Mouse (Mus musculus) midbrain, embryonic 16.5 days (tissue): ENCODE results near the gene Ccdc153. TPM values are rescaled to one million over a fixed set of nuclear protein-coding genes. Genes with fewer than 3 reads are reported as not detected.

Experiments
- ATAC-seq: fragments of 200-750 bp; cut with Nextera tagmentation; 2 replicates; pipeline ENCODE4 v1.8.0; 2017; ENCODE audit warnings: moderate TSS enrichment
- H3K27ac ChIP-seq: fragments of 300-500 bp; sonication (generic); 2 replicates; pipeline ENCODE4 v1.5.1; 2014; ENCODE audit warnings: mild to moderate bottlenecking, low read length, mixed read lengths
- H3K27me3 ChIP-seq: fragments of 300-500 bp; sonication (generic); 2 replicates; pipeline ENCODE4 v1.6.1; 2014; ENCODE audit warnings: low read depth, low read length, mixed read lengths; ENCODE audit not compliant: control insufficient read depth, insufficient read depth
- H3K36me3 ChIP-seq: fragments of 300-500 bp; sonication (generic); 2 replicates; pipeline ENCODE4 v1.6.1; 2014; ENCODE audit warnings: mild to moderate bottlenecking, low read length, moderate library complexity, mixed read lengths; ENCODE audit not compliant: control insufficient read depth, insufficient read depth
- H3K4me1 ChIP-seq: fragments of 300-500 bp; sonication (generic); 2 replicates; pipeline ENCODE4 v1.6.1; 2014; ENCODE audit warnings: mild to moderate bottlenecking, low read length, mixed read lengths; ENCODE audit not compliant: control insufficient read depth, insufficient read depth
- H3K4me2 ChIP-seq: fragments of 300-500 bp; sonication (generic); 2 replicates; pipeline ENCODE4 v1.6.1; 2014; ENCODE audit warnings: mild to moderate bottlenecking, low read length, mixed read lengths
- H3K4me3 ChIP-seq: fragments of 300-500 bp; sonication (generic); 2 replicates; pipeline ENCODE4 v1.5.1; 2014; ENCODE audit warnings: low read depth, mild to moderate bottlenecking, low read length, moderate library complexity, mixed read lengths
- H3K9ac ChIP-seq: fragments of 300-500 bp; sonication (generic); 2 replicates; pipeline ENCODE4 v1.6.1; 2014; ENCODE audit warnings: low read depth, low read length, mixed read lengths
- H3K9me3 ChIP-seq: fragments of 300-500 bp; sonication (generic); replicated peaks from 2 replicates; pipeline ENCODE4 v1.6.1; 2014; ENCODE audit warnings: mild to moderate bottlenecking, low read length, mixed read lengths; ENCODE audit not compliant: control insufficient read depth, poor library complexity, severe bottlenecking
- WGBS: fragments of 180-500 bp; shearing (Covaris S2); extraction: QIAGEN DNeasy Blood & Tissue Kit; methylation state at CpG from one replicate; pipeline ENCODE4 v1.1.7; 2014; 5-methylcytosine and 5-hydroxymethylcytosine counted together
- polyA plus RNA-seq: library from polyadenylated mRNA; unstranded; fragments of >200 nt; fragmentation: Nextera tagmentation; extraction: Ambion mirVana; gene quantifications from 2 replicates; pipeline ENCODE4 v1.2.1, GENCODE M21; 2015

Gene Ccdc153
- polyA plus RNA-seq, 1 experiment from 2014 or later, result 1.5 TPM

GRCm38 (mm10) chr9:44234479-44235427, 5.7 kb upstream of the Ccdc153 start:
- peaks cover 29% of the 10 kb centered on the region for H3K4me1 ChIP-seq
- H3K9ac ChIP-seq, result peak overlapping the region; percentile 47
- WGBS, result 28% methylated on average over 19 of the region's 19 CpGs
- no peaks in the 10 kb centered on the region for H3K27me3 ChIP-seq
- no peaks in the 10 kb centered on the region for H3K9me3 ChIP-seq
- peak overlapping the region; percentile 54 for H3K4me2 ChIP-seq
- H3K27ac ChIP-seq, result peak overlapping the region; percentile 70
- peak; percentile 40; the same call in 1 of the 2 replicates for ATAC-seq
- H3K4me3 ChIP-seq, result peak overlapping the region; percentile 88
- H3K36me3 ChIP-seq, result no peaks in the 10 kb centered on the region

DNA sequence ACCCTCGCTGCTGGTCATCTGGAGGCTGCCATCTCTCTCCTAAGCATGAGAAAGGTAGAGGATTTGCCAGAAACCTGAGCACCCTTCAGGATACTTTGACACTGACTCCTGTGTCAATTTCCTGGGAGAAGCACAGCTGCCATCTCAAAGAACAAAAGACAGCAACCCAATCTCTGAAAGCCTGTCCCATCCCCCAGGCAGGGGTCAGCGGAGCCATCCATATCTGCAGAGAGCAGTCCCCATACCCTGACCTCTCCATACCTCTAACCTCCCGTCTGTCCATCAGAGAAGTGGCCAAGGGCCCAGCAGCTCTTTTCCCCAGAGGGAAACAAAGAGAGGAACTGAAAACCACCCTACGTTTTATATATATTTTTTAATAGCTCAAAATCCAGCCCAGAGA, 3.9 kb upstream of the Ccdc153 start:
- Histone ChIP-seq H3K4me3 (no peak overlapping the region), H3K4me1 (peaks cover 17% of the 10 kb centered on the region), H3K36me3 (no peaks in the 10 kb centered on the region), H3K27me3 (no peaks in the 10 kb centered on the region), H3K27ac (no peak overlapping the region), H3K9ac (no peak overlapping the region), H3K4me2 (no peak overlapping the region), H3K9me3 (no peaks in the 10 kb centered on the region)
- ATAC-seq, result no peak
- 60% methylated on average over 4 of the region's 4 CpGs for WGBS

GRCm38 (mm10) chr9:44237128-44237527, 3.3 kb upstream of the Ccdc153 start:
- ATAC-seq, result no peak
- Histone ChIP-seq H3K4me3 (no peak overlapping the region), H3K9me3 (no peaks in the 10 kb centered on the region), H3K27me3 (no peaks in the 10 kb centered on the region), H3K9ac (no peak overlapping the region), H3K4me1 (peaks cover 12% of the 10 kb centered on the region), H3K36me3 (no peaks in the 10 kb centered on the region), H3K4me2 (no peak overlapping the region), H3K27ac (no peak overlapping the region)
- 87% methylated on average over 4 of the region's 4 CpGs for WGBS

GRCm38 (mm10) chr9:44238501-44239190, 1.8 kb upstream of the Ccdc153 start:
- H3K9ac ChIP-seq, result no peak overlapping the region
- peaks cover 4% of the 10 kb centered on the region; the same call in 1 of the 2 replicates for H3K4me1 ChIP-seq
- H3K4me3 ChIP-seq, result no peak overlapping the region
- H3K9me3 ChIP-seq, result no peaks in the 10 kb centered on the region
- H3K36me3 ChIP-seq, result no peaks in the 10 kb centered on the region
- no peak overlapping the region for H3K27ac ChIP-seq
- H3K4me2 ChIP-seq, result no peak overlapping the region
- 80% methylated on average over 17 of the region's 17 CpGs for WGBS
- no peak for ATAC-seq
- H3K27me3 ChIP-seq, result no peaks in the 10 kb centered on the region

GRCm38 (mm10) chr9:44239447-44239846, 1.0 kb upstream of the Ccdc153 start:
- H3K36me3 ChIP-seq, result no peaks in the 10 kb centered on the region

DNA sequence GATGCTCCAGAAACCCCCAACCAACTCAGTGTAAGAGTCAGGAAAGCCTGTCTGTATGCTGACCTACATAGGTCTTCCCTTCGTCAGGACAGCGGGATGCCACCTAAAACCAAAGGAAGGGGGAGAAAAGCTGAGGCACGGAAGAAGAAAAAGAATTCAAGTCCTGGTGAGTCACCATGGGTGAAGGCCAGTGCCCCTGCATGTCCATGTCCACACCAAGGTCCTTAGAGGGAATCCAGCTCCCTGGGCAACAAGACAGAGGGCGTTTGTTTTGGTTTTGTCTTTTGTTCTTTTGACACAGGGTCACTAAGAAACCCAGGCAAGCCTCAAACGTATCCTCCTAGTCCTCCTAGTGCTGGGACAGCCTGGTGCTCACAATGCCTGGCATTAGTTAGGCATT, 435 bp downstream of the Ccdc153 start:
- Histone ChIP-seq H3K9me3 (no peaks in the 10 kb centered on the region), H3K9ac (no peak overlapping the region), H3K27me3 (no peaks in the 10 kb centered on the region), H3K4me2 (no peak overlapping the region), H3K4me3 (no peak overlapping the region), H3K4me1 (no peaks in the 10 kb centered on the region), H3K36me3 (no peaks in the 10 kb centered on the region), H3K27ac (no peak overlapping the region)
- no peak for ATAC-seq
- 42% methylated on average over 5 of the region's 5 CpGs for WGBS

More at GRCm38 (mm10) chr9:44239447-44239846, 1.0 kb upstream of the Ccdc153 start:
- H3K4me3 ChIP-seq, result no peak overlapping the region
- 6% methylated on average over 5 of the region's 5 CpGs for WGBS
- peaks cover 2% of the 10 kb centered on the region; the same call in 1 of the 2 replicates for H3K4me1 ChIP-seq
- H3K27me3 ChIP-seq, result no peaks in the 10 kb centered on the region
- H3K9ac ChIP-seq, result no peak overlapping the region
- no peak overlapping the region for H3K27ac ChIP-seq
- no peak for ATAC-seq
- no peak overlapping the region for H3K4me2 ChIP-seq
- H3K9me3 ChIP-seq, result no peaks in the 10 kb centered on the region

DNA sequence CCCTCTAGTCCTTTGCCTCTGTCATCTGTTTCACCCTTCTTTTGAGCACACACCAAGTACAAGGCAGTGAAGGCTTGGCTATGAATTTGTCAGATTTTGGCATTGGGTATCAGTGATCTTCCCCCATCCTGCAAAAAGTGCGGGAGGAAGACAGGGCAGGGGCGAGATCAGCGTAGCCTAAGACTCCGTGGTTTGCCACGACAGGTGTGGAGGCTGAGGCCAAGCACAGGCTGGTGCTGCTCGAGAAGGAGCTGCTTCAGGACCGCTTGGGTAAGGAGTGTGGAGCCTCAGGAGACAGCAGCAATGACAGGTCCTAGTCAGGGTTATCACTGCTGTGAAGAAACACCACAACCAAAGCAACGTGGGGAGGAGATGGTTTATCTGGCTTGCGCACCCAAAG, 942 bp downstream of the Ccdc153 start:
- ATAC-seq, result no peak
- no peak overlapping the region for H3K9ac ChIP-seq
- no peaks in the 10 kb centered on the region for H3K27me3 ChIP-seq
- H3K9me3 ChIP-seq, result no peaks in the 10 kb centered on the region
- H3K36me3 ChIP-seq, result no peaks in the 10 kb centered on the region
- H3K4me1 ChIP-seq, result no peaks in the 10 kb centered on the region
- no peak overlapping the region for H3K4me2 ChIP-seq
- H3K27ac ChIP-seq, result no peak overlapping the region
- no peak overlapping the region for H3K4me3 ChIP-seq
- 75% methylated on average over 9 of the region's 9 CpGs for WGBS

- no peaks in the 10 kb centered on the region for H3K27me3 ChIP-seq
- H3K4me1 ChIP-seq, result no peaks in the 10 kb centered on the region
- H3K36me3 ChIP-seq, result no peaks in the 10 kb centered on the region
- ATAC-seq, result no peak
- no peak overlapping the region for H3K4me2 ChIP-seq
- 72% methylated on average over 2 of the region's 2 CpGs for WGBS
- H3K9me3 ChIP-seq, result no peaks in the 10 kb centered on the region
- H3K9ac ChIP-seq, result no peak overlapping the region
- H3K27ac ChIP-seq, result no peak overlapping the region
- no peak overlapping the region for H3K4me3 ChIP-seq
Measured at GRCm38 (mm10) chr9:44243621-44244020, 3.1 kb downstream of the Ccdc153 start.

DNA sequence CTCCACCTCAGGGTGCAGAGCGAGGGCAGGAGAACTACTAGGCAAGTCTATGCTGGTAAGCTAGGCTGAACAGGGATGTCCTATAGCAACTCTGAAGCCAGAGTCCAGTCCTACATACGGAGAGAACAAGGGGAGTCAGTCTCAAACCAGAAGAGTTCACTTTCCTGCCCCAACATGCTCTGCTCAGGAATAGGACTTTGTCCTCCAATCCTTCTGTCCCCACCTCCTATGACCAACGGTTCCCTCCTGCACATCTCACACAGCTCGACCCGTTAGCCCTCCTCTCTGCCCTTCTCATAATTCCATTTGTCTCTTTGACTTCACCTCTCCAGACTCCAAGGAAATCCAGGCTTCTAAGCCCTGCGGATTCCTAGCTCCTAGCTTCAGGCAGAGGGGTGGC, 7.4 kb downstream of the Ccdc153 start:
- WGBS, result 86% methylated on average over 6 of the region's 6 CpGs
- Histone ChIP-seq H3K36me3 (no peaks in the 10 kb centered on the region), H3K9me3 (no peaks in the 10 kb centered on the region), H3K27ac (no peak overlapping the region), H3K4me2 (no peak overlapping the region), H3K4me1 (peaks cover 2% of the 10 kb centered on the region; the same call in 1 of the 2 replicates), H3K4me3 (no peak overlapping the region), H3K9ac (no peak overlapping the region), H3K27me3 (no peaks in the 10 kb centered on the region; the same call in 1 of the 2 replicates)
- ATAC-seq, result no peak
